Mouse (Mus musculus): Measurements from ENCODE around the gene Fntb.

DNA sequence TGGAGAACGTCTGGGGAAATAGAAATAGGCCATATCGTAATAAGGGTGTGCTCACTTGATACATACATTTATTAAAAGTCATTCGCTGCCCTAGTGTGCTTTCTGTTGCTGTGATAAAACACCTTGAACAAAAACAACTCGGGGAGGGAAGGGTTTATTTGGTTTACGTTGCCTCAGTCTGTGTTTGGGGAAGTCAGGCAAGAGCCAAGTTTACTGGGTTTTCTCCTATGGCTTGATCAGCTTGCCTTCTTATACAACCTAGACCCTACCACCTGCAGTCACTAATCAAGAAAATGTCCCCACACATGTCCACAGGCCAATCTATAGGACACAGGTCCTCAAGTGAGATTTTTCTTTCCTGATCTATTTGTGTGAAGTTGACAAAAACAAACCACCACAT is 6.2 kb downstream of the Fntb start:
- no peak for TF ChIP-seq USF1 (IDR thresholded peaks at IDR 0.05; ENCODE audit: low read depth, low read length)
- no peak for TF ChIP-seq POLR2A (IDR thresholded peaks at IDR 0.05; ENCODE audit: control insufficient read depth in 1 of 2, insufficient read depth in 1 of 2, low read depth in 1 of 2, low read length in 2 of 2, poor library complexity in 1 of 2)
- TF ChIP-seq CTCF (IDR thresholded peaks at IDR 0.05 in 2 of 3, conservative IDR thresholded peaks at IDR 0.05 in 1 of 3; ENCODE audit: control insufficient read depth in 1 of 3, insufficient read depth in 1 of 3, low read depth in 2 of 3, low read length in 3 of 3, poor library complexity in 1 of 3, severe bottlenecking in 1 of 3), result no peak
- TF ChIP-seq EP300 (IDR thresholded peaks at IDR 0.05; ENCODE audit: low read depth in 1 of 2, low read length in 2 of 2), result no peak
- TF ChIP-seq SIN3A (IDR thresholded peaks at IDR 0.05; ENCODE audit: low read length), result no peak
- no peak for TF ChIP-seq USF2 (IDR thresholded peaks at IDR 0.05; ENCODE audit: borderline replicate concordance in 1 of 2, insufficient read depth in 1 of 2, low read depth in 1 of 2, low read length in 2 of 2)
- no peak for TF ChIP-seq NELFE (IDR thresholded peaks at IDR 0.05; ENCODE audit: low read depth, low read length)
- TF ChIP-seq MAX (IDR thresholded peaks at IDR 0.05; ENCODE audit: low read length), result no peak
- no peak for TF ChIP-seq ZKSCAN1 (IDR thresholded peaks at IDR 0.05; ENCODE audit: low read depth, low read length)
- no peak for TF ChIP-seq KAT2A (conservative IDR thresholded peaks at IDR 0.05; ENCODE audit: low read depth, low read length)
